Mouse (Mus musculus) thymus, postnatal 25 days (tissue): Measurements from ENCODE around the gene Kcnip3.

Experiments
- DNase-seq: peaks from one replicate; pipeline ENCODE4 v3.0.0; 2022

Gene Kcnip3

GRCm38 (mm10) chr2:127470183-127470582 is 51.7 kb downstream of the Kcnip3 start:
- no peak for DNase-seq

GRCm38 (mm10) chr2:127462314-127462713 is 59.6 kb downstream of the Kcnip3 start:
- DNase-seq = peak; percentile 39

- no peak for DNase-seq
Measured at GRCm38 (mm10) chr2:127461351-127461750, 60.5 kb downstream of the Kcnip3 start.

- no peak for DNase-seq
Measured at GRCm38 (mm10) chr2:127459341-127459740, 62.6 kb downstream of the Kcnip3 start.

- peak; percentile 62 for DNase-seq
Measured at GRCm38 (mm10) chr2:127453764-127454163, 68.1 kb downstream of the Kcnip3 start.

GRCm38 (mm10) chr2:127453141-127453540 is 68.8 kb downstream of the Kcnip3 start:
- no peak for DNase-seq

GRCm38 (mm10) chr2:127451748-127452147 is 70.1 kb downstream of the Kcnip3 start:
- DNase-seq = no peak

GRCm38 (mm10) chr2:127449691-127450090 is 72.2 kb downstream of the Kcnip3 start:
- DNase-seq = no peak

- DNase-seq = no peak
Measured at GRCm38 (mm10) chr2:127446847-127447246, 75.0 kb downstream of the Kcnip3 start.

GRCm38 (mm10) chr2:127444055-127444789 is 77.7 kb downstream of the Kcnip3 start, which contains the start of gene Fahd2a:
Gene Fahd2a (minus strand): TSS chr2:127444565.
- DNase-seq = peak; percentile 88

- DNase-seq = no peak
Measured at GRCm38 (mm10) chr2:127437697-127438096, 84.2 kb downstream of the Kcnip3 start.

- DNase-seq = no peak
Measured at GRCm38 (mm10) chr2:127435554-127435953, 86.3 kb downstream of the Kcnip3 start.

- peak; percentile 49 for DNase-seq
Measured at GRCm38 (mm10) chr2:127435135-127435534, 86.8 kb downstream of the Kcnip3 start.

GRCm38 (mm10) chr2:127433487-127434295 is 88.2 kb downstream of the Kcnip3 start:
- DNase-seq = no peak

GRCm38 (mm10) chr2:127430238-127430637 is 91.7 kb downstream of the Kcnip3 start:
- DNase-seq = peak; percentile 18

GRCm38 (mm10) chr2:127424977-127425376 is 96.9 kb downstream of the Kcnip3 start, which contains the start of gene Gpat2:
Gene Gpat2 (plus strand): TSS chr2:127425199.
- no peak for DNase-seq

GRCm38 (mm10) chr2:127418266-127418970 is 103.5 kb downstream of the Kcnip3 start:
- DNase-seq = no peak

- no peak for DNase-seq
Measured at GRCm38 (mm10) chr2:127416706-127417105, 105.2 kb downstream of the Kcnip3 start.

- DNase-seq = no peak
Measured at GRCm38 (mm10) chr2:127415806-127416205, 106.1 kb downstream of the Kcnip3 start.

- DNase-seq = no peak
Measured at GRCm38 (mm10) chr2:127411126-127411525, 110.8 kb downstream of the Kcnip3 start.
